8 mouse cellular contexts compared by ENCODE assay signal in genomic region chr17:65783182-65784161, GRCm38 (mm10). TPM values are rescaled to one million over a fixed set of nuclear protein-coding genes. Genes with fewer than 3 reads are reported as not detected.
DNase-seq lines count a peak whose midpoint lies in the region; ATAC-seq and TF ChIP-seq lines count a peak whose summit lies in the region.

No protein-coding gene starts in this region.

- H3K4me1 ChIP-seq in MEL (ENCODE audit: control insufficient read depth in 1 of 2, insufficient read depth in 2 of 2, low read length in 2 of 2) = peaks cover 6 to 14% of the 10 kb centered on the region in 2 experiments
- peaks cover 16% of the 10 kb centered on the region for H3K4me1 ChIP-seq in forebrain, embryonic 16.5 days (replicated peaks; ENCODE audit: control insufficient read depth, insufficient read depth, low read length)
- H3K4me1 ChIP-seq in lung, postnatal 0 days (ENCODE audit: insufficient read depth, low read depth, low read length) = peaks cover 12% of the 10 kb centered on the region; the same call in 1 of the 2 replicates
- peaks cover 2% of the 10 kb centered on the region for H3K4me1 ChIP-seq in thymus, adult 2 months (replicated peaks; ENCODE audit: control insufficient read depth, insufficient read depth, low read length)

- no peak for TF ChIP-seq CTCF in MEL (IDR thresholded peaks at IDR 0.05 in 2 of 3, conservative IDR thresholded peaks at IDR 0.05 in 1 of 3; ENCODE audit: control insufficient read depth in 1 of 3, insufficient read depth in 1 of 3, low read depth in 2 of 3, low read length in 3 of 3, poor library complexity in 1 of 3, severe bottlenecking in 1 of 3)
- no peak for TF ChIP-seq CTCF in lung, postnatal 0 days (IDR thresholded peaks at IDR 0.05)
- TF ChIP-seq CTCF in thymus, adult 2 months (IDR thresholded peaks at IDR 0.05; ENCODE audit: borderline replicate concordance, control insufficient read depth, extremely low read depth, insufficient read depth, low read length, poor library complexity) = no peak

- peaks cover 2 to 10% of the 10 kb centered on the region in 2 experiments; a peak in 3 of 4 replicates for H3K36me3 ChIP-seq in MEL (ENCODE audit: control insufficient read depth in 1 of 2, insufficient read depth in 2 of 2, low read length in 2 of 2)
- no peaks in the 10 kb centered on the region for H3K36me3 ChIP-seq in forebrain, embryonic 16.5 days (ENCODE audit: control insufficient read depth, insufficient read depth)
- H3K36me3 ChIP-seq in lung, postnatal 0 days (ENCODE audit: insufficient read depth, low read length) = no peaks in the 10 kb centered on the region
- H3K36me3 ChIP-seq in thymus, adult 2 months (ENCODE audit: control insufficient read depth, insufficient read depth, low read length) = no peaks in the 10 kb centered on the region

- peak overlapping the region; percentile 76 for H3K27ac ChIP-seq in MEL (ENCODE audit: control insufficient read depth, low read depth, low read length)
- peak overlapping the region; percentile 100 for H3K27ac ChIP-seq in forebrain, embryonic 16.5 days (ENCODE audit: low read length)
- peak overlapping the region; percentile 99 for H3K27ac ChIP-seq in lung, postnatal 0 days (ENCODE audit: low read length)
- H3K27ac ChIP-seq in thymus, adult 2 months (ENCODE audit: control insufficient read depth, insufficient read depth, low read length) = peak overlapping the region; percentile 50

- no peak for TF ChIP-seq RAD21 in MEL (IDR thresholded peaks at IDR 0.05; ENCODE audit: low read depth, low read length)

- peak; percentile 67 for DNase-seq in MEL (ENCODE audit: low read depth, low spot score)
- peak; percentile 82 for DNase-seq in cerebellum, adult 11-12 months
- DNase-seq in heart, postnatal 4 days = peak; percentile 82
- peak; percentile 79 for DNase-seq in layer of hippocampus, adult 9-11 months
- peak; percentile 86 for DNase-seq in lung, postnatal 0 days (ENCODE audit: low spot score)
- DNase-seq in ovary, adult 18-20 months (ENCODE audit: low spot score) = peak; percentile 60
- DNase-seq in thymus, adult 2 months = peak; percentile 74

- TF ChIP-seq EP300 in MEL (IDR thresholded peaks at IDR 0.05; ENCODE audit: low read depth in 1 of 2, low read length in 2 of 2) = no peak
- no peak for TF ChIP-seq EP300 in lung, postnatal 0 days (IDR thresholded peaks at IDR 0.05)

- peak overlapping the region; percentile 98 for H3K9ac ChIP-seq in MEL (ENCODE audit: control insufficient read depth, low read depth, low read length, poor library complexity, severe bottlenecking)
- peak overlapping the region; percentile 99 for H3K9ac ChIP-seq in forebrain, embryonic 16.5 days (replicated peaks; ENCODE audit: low read depth, low read length)
- peak overlapping the region; percentile 98 for H3K9ac ChIP-seq in lung, postnatal 0 days (replicated peaks; ENCODE audit: low read depth)

- WGBS in forebrain, embryonic 16.5 days = 0% methylated on average over 55 of the region's 135 CpGs
- under 1% methylated on average over 45 of the region's 135 CpGs for WGBS in lung, postnatal 0 days
- 8% methylated on average over 134 of the region's 135 CpGs for WGBS in thymus, adult 2 months

- peak overlapping the region; percentile 82 to 86 for H3K4me3 ChIP-seq in MEL (ENCODE audit: control insufficient read depth in 1 of 2, insufficient read depth in 1 of 2, low read depth in 2 of 2, low read length in 2 of 2)
- peak overlapping the region; percentile 96 for H3K4me3 ChIP-seq in forebrain, embryonic 16.5 days (replicated peaks; ENCODE audit: low read length)
- H3K4me3 ChIP-seq in lung, postnatal 0 days (ENCODE audit: low read depth, low read length) = peak overlapping the region; percentile 96
- H3K4me3 ChIP-seq in thymus, adult 2 months (ENCODE audit: control insufficient read depth, insufficient read depth, low read length) = peak overlapping the region; percentile 96

- peak; percentile 58 for ATAC-seq in forebrain, embryonic 16.5 days
- peak; percentile 71 for ATAC-seq in lung, postnatal 0 days

- no peaks in the 10 kb centered on the region for H3K9me3 ChIP-seq in MEL (replicated peaks; ENCODE audit: insufficient read depth, low read length)
- no peaks in the 10 kb centered on the region for H3K9me3 ChIP-seq in forebrain, embryonic 16.5 days (ENCODE audit: control insufficient read depth, low read length)
- H3K9me3 ChIP-seq in lung, postnatal 0 days (ENCODE audit: low read length) = no peaks in the 10 kb centered on the region

- H3K79me2 ChIP-seq in MEL (ENCODE audit: control insufficient read depth, insufficient read depth, low read length, poor library complexity) = peaks cover 49% of the 10 kb centered on the region

- peak; percentile 54 to 64; a peak in 2 of 4 replicates for TF ChIP-seq POLR2A in MEL (IDR thresholded peaks at IDR 0.05; ENCODE audit: control insufficient read depth in 1 of 2, insufficient read depth in 1 of 2, low read depth in 1 of 2, low read length in 2 of 2, poor library complexity in 1 of 2)
- TF ChIP-seq POLR2A in thymus, adult 2 months (IDR thresholded peaks at IDR 0.05; ENCODE audit: control insufficient read depth, extremely low read depth, insufficient read depth, low read length, poor library complexity) = no peak; the same call in 1 of the 2 replicates

- H3K27me3 ChIP-seq in MEL (ENCODE audit: control insufficient read depth in 1 of 2, insufficient read depth in 2 of 2, low read length in 2 of 2) = no peaks in the 10 kb centered on the region
- no peaks in the 10 kb centered on the region for H3K27me3 ChIP-seq in forebrain, embryonic 16.5 days (replicated peaks; ENCODE audit: control insufficient read depth, insufficient read depth, low read length)
- no peaks in the 10 kb centered on the region for H3K27me3 ChIP-seq in lung, postnatal 0 days (replicated peaks; ENCODE audit: insufficient read depth, low read length)
- no peaks in the 10 kb centered on the region for H3K27me3 ChIP-seq in thymus, adult 2 months (ENCODE audit: control insufficient read depth, insufficient read depth, low read length)

- H3K4me2 ChIP-seq in forebrain, embryonic 16.5 days (ENCODE audit: low read length) = peak overlapping the region; percentile 79
- peak overlapping the region; percentile 81 for H3K4me2 ChIP-seq in lung, postnatal 0 days (replicated peaks; ENCODE audit: low read depth, low read length)

TF ChIP-seq in MEL, 35 proteins besides CTCF, POLR2A, EP300 and RAD21:
- TF ChIP-seq NELFE (IDR thresholded peaks at IDR 0.05; ENCODE audit: low read depth, low read length) (peak; percentile 59), MYC (IDR thresholded peaks at IDR 0.05; ENCODE audit: low read depth, low read length) (peak; percentile 45; the same call in 1 of the 2 replicates), MXI1 (IDR thresholded peaks at IDR 0.05; ENCODE audit: low read depth, low read length) (peak; percentile 48; the same call in 1 of the 2 replicates), RCOR1 (IDR thresholded peaks at IDR 0.05; ENCODE audit: low read depth, low read length) (no peak), ETS1 (IDR thresholded peaks at IDR 0.05; ENCODE audit: low read depth, low read length) (0 out of 2 replicates have a peak, but pooled peaks have one; percentile 8), GATA1 (IDR thresholded peaks at IDR 0.05; ENCODE audit: low read depth, low read length) (no peak), MAZ (IDR thresholded peaks at IDR 0.05; ENCODE audit: low read depth, low read length) (peak; percentile 49; the same call in 1 of the 2 replicates), TCF12 (IDR thresholded peaks at IDR 0.05; ENCODE audit: low read depth, low read length) (0 out of 2 replicates have a peak, but pooled peaks have one; percentile 21), SIN3A (IDR thresholded peaks at IDR 0.05; ENCODE audit: low read length) (peak; percentile 51; the same call in 1 of the 2 replicates), MAFK (IDR thresholded peaks at IDR 0.05; ENCODE audit: borderline replicate concordance, low read depth, low read length) (0 out of 2 replicates have a peak, but pooled peaks have one; percentile 23), GABPA (IDR thresholded peaks at IDR 0.05; ENCODE audit: low read depth, low read length) (no peak)
TF ChIP-seq in MEL: peak in this region for 8.

RNA-seq across cellular contexts. Expression of gene Ppp4r1, which starts 1.1 kb away (rescaled TPM):
- 21.8 and 27.4 TPM in 2 replicates for total RNA-seq in MEL (2012; rRNA removed)
- polyA plus RNA-seq in MEL (2012; ENCODE audit: insufficient read depth in 1 of 2, insufficient read length in 2 of 2, low read depth in 1 of 2, low replicate concordance in 2 of 2, missing spikeins in 1 of 2) = 100 to 1,000 TPM in 1 of 2 experiments, 10 to 100 TPM in 1; 34.3 to 313 TPM
- polyA plus RNA-seq in forebrain, embryonic 16.5 days (2015; fragmentation: Nextera tagmentation; extraction: Ambion mirVana) = 47.8 and 54.6 TPM in 2 replicates
- total RNA-seq in heart, postnatal 4 days (2021) = 10 to 100 TPM; 79.8 to 83.0 TPM
- 21.2 and 26.5 TPM in 2 replicates for polyA plus RNA-seq in lung, postnatal 0 days (2015; fragmentation: Nextera tagmentation; extraction: Ambion mirVana)
- polyA plus RNA-seq in thymus, adult 2 months (2012; rRNA removed) = 36.6 and 40.1 TPM in 2 replicates

RNA-seq across cellular contexts. Expression of gene Rab31, which starts 10.9 kb away (rescaled TPM):
- 17.9 and 25.7 TPM in 2 replicates for total RNA-seq in MEL (2012; rRNA removed)
- polyA plus RNA-seq in MEL (2012; ENCODE audit: insufficient read depth in 1 of 2, insufficient read length in 2 of 2, low read depth in 1 of 2, low replicate concordance in 2 of 2, missing spikeins in 1 of 2) = 10 to 100 TPM in 1 of 2 experiments, not detected in 1; 23.6 TPM
- polyA plus RNA-seq in forebrain, embryonic 16.5 days (2015; fragmentation: Nextera tagmentation; extraction: Ambion mirVana) = 73.5 and 83.6 TPM in 2 replicates
- 10 to 100 TPM; 39.7 to 42.5 TPM for total RNA-seq in heart, postnatal 4 days (2021)
- polyA plus RNA-seq in lung, postnatal 0 days (2015; fragmentation: Nextera tagmentation; extraction: Ambion mirVana) = 33.3 and 33.5 TPM in 2 replicates
- polyA plus RNA-seq in thymus, adult 2 months (2012; rRNA removed) = 4.8 and 6.5 TPM in 2 replicates

Comparison
In these comparisons a context has a peak if more than half of its experiments do, and no peak if none do; other contexts are left out.
1. Peak in every context shown above with its lines: DNase-seq, ATAC-seq, H3K4me3 ChIP-seq and H3K27ac ChIP-seq.
2. H3K27ac ChIP-seq: peak in every context shown above with its lines; median percentile 100 in forebrain, embryonic 16.5 days; 99 in lung, postnatal 0 days; 76 in MEL; 50 in thymus, adult 2 months.